ENCODE assay signal across 8 mouse cellular contexts in genomic region chr11:68341111-68342002, GRCm38 (mm10). TPM values are rescaled to one million over a fixed set of nuclear protein-coding genes. Genes with fewer than 3 reads are reported as not detected.
DNase-seq lines count a peak whose midpoint lies in the region; ATAC-seq and TF ChIP-seq lines count a peak whose summit lies in the region.

No protein-coding gene starts in this region.

- no peak overlapping the region for H3K9ac ChIP-seq in neural tube, embryonic 13.5 days
- no peak overlapping the region for H3K9ac ChIP-seq in limb, embryonic 14.5 days (ENCODE audit: low read depth, low read length, severe bottlenecking)
- no peak overlapping the region for H3K9ac ChIP-seq in stomach, postnatal 0 days (ENCODE audit: low read length)

- TF ChIP-seq POLR2A in limb, embryonic 14.5 days (IDR thresholded peaks at IDR 0.05; ENCODE audit: borderline replicate concordance, extremely low read depth, insufficient read depth, insufficient read length): no peak

- no peaks in the 10 kb centered on the region for H3K9me3 ChIP-seq in neural tube, embryonic 13.5 days
- no peaks in the 10 kb centered on the region for H3K9me3 ChIP-seq in limb, embryonic 14.5 days (ENCODE audit: control insufficient read depth, low read length)
- H3K9me3 ChIP-seq in stomach, postnatal 0 days (ENCODE audit: control insufficient read depth, low read length): no peaks in the 10 kb centered on the region

- 79% methylated on average over 13 of the region's 13 CpGs for WGBS in neural tube, embryonic 13.5 days
- WGBS in limb, embryonic 14.5 days: 61% methylated on average over 13 of the region's 13 CpGs
- 50% methylated on average over 13 of the region's 13 CpGs for WGBS in stomach, postnatal 0 days

- DNase-seq in cerebellum, postnatal 10 days: peak; percentile 91 to 95
- DNase-seq in neural tube, embryonic 10.5 days (ENCODE audit: extremely low spot score, low spot score): no peak
- peak; percentile 38 for DNase-seq in heart, adult 8-10 months (ENCODE audit: low spot score)
- DNase-seq in limb, embryonic 14.5 days (ENCODE audit: low spot score): peak; percentile 32
- peak; percentile 30 for DNase-seq in stomach, postnatal 0 days (ENCODE audit: low spot score)
- no peak for DNase-seq in thymus, postnatal 25 days

- no peak overlapping the region for H3K4me3 ChIP-seq in neural tube, embryonic 13.5 days
- no peak overlapping the region for H3K4me3 ChIP-seq in limb, embryonic 14.5 days (replicated peaks; ENCODE audit: low read length)
- no peak overlapping the region for H3K4me3 ChIP-seq in stomach, postnatal 0 days (ENCODE audit: low read depth, low read length)

- H3K4me1 ChIP-seq in neural tube, embryonic 13.5 days (replicated peaks): peaks cover 18% of the 10 kb centered on the region
- H3K4me1 ChIP-seq in limb, embryonic 14.5 days (ENCODE audit: control insufficient read depth, insufficient read depth, low read length): peaks cover 11% of the 10 kb centered on the region; the same call in 1 of the 2 replicates
- peaks cover 10% of the 10 kb centered on the region for H3K4me1 ChIP-seq in stomach, postnatal 0 days (replicated peaks; ENCODE audit: control insufficient read depth, insufficient read depth)

- ATAC-seq in cerebellum, adult (ENCODE audit: insufficient number of reproducible peaks, low FRiP score, low TSS enrichment): no peak
- no peak for ATAC-seq in neural tube, embryonic 13.5 days (ENCODE audit: low read depth)
- ATAC-seq in limb, embryonic 14.5 days (ENCODE audit: low FRiP score, low read depth): no peak
- peak; percentile 35; the same call in 1 of the 2 replicates for ATAC-seq in stomach, postnatal 0 days (ENCODE audit: low FRiP score, low TSS enrichment)

- TF ChIP-seq EP300 in stomach, postnatal 0 days (optimal IDR thresholded peaks at IDR 0.05): no peak

- no peaks in the 10 kb centered on the region for H3K36me3 ChIP-seq in neural tube, embryonic 13.5 days
- H3K36me3 ChIP-seq in limb, embryonic 14.5 days (ENCODE audit: control insufficient read depth, insufficient read depth, low read length): no peaks in the 10 kb centered on the region
- no peaks in the 10 kb centered on the region for H3K36me3 ChIP-seq in stomach, postnatal 0 days (ENCODE audit: control insufficient read depth, insufficient read depth, low read length)

- peak; percentile 55 for TF ChIP-seq CTCF in stomach, postnatal 0 days (IDR thresholded peaks at IDR 0.05; ENCODE audit: low read depth)

- no peaks in the 10 kb centered on the region for H3K27me3 ChIP-seq in neural tube, embryonic 13.5 days
- no peaks in the 10 kb centered on the region for H3K27me3 ChIP-seq in limb, embryonic 14.5 days (ENCODE audit: control insufficient read depth, insufficient read depth, low read length)
- H3K27me3 ChIP-seq in stomach, postnatal 0 days (ENCODE audit: control insufficient read depth, insufficient read depth, low read length): no peaks in the 10 kb centered on the region

- no peak overlapping the region for H3K4me2 ChIP-seq in neural tube, embryonic 13.5 days
- no peak overlapping the region for H3K4me2 ChIP-seq in limb, embryonic 14.5 days (replicated peaks; ENCODE audit: low read depth, low read length, severe bottlenecking)
- no peak overlapping the region for H3K4me2 ChIP-seq in stomach, postnatal 0 days (replicated peaks; ENCODE audit: low read depth)

- H3K27ac ChIP-seq in neural tube, embryonic 13.5 days (replicated peaks): 0 out of 2 replicates have a peak overlapping the region, but pooled peaks have one; percentile 29
- no peak overlapping the region for H3K27ac ChIP-seq in limb, embryonic 14.5 days (replicated peaks; ENCODE audit: low read depth, low read length)
- H3K27ac ChIP-seq in stomach, postnatal 0 days (replicated peaks): 0 out of 2 replicates have a peak overlapping the region, but pooled peaks have one; percentile 45

RNA-seq across cellular contexts. Expression of gene Ntn1, which starts 59.3 kb away (rescaled TPM):
- polyA plus RNA-seq in neural tube, embryonic 13.5 days (2015; fragmentation: Nextera tagmentation; extraction: Ambion mirVana): 31.3 and 35.3 TPM in 2 replicates
- total RNA-seq in heart, adult 8-10 months (2022): 10 to 100 TPM; 62.6 to 88.8 (median 70.8) TPM
- polyA plus RNA-seq in limb, embryonic 14.5 days (2012; rRNA removed): 18.5 and 22.0 TPM in 2 replicates
- 3.5 and 4.7 TPM in 2 replicates for polyA plus RNA-seq in limb, embryonic 14.5 days (2014; fragmentation: Nextera tagmentation; extraction: Ambion mirVana)
- 7.4 and 8.5 TPM in 2 replicates for polyA plus RNA-seq in stomach, postnatal 0 days (2015; fragmentation: Nextera tagmentation; extraction: Ambion mirVana)

Comparison
In these comparisons a context has a peak if more than half of its experiments do, and no peak if none do; other contexts are left out.
1. DNase-seq: peak in cerebellum, postnatal 10 days (2 of 2), heart, adult 8-10 months (single experiment), limb, embryonic 14.5 days (single experiment) and stomach, postnatal 0 days (single experiment); none in neural tube, embryonic 10.5 days (single experiment) and thymus, postnatal 25 days (single experiment).